Mouse (Mus musculus) neural tube, embryonic 11.5 days (tissue): Measurements from ENCODE around the gene Tomm20. TPM values are rescaled to one million over a fixed set of nuclear protein-coding genes. Genes with fewer than 3 reads are reported as not detected.

Source experiments
- ATAC-seq: fragments of 200-750 bp; cut with Nextera tagmentation; 2 replicates; pipeline ENCODE4 v1.8.0; 2017; ENCODE audit warnings: moderate number of reproducible peaks, mild to moderate bottlenecking, moderate TSS enrichment, moderate library complexity; ENCODE audit not compliant: insufficient read depth, low FRiP score, low TSS enrichment
- DNase-seq: peaks from one replicate; pipeline ENCODE4 v3.0.0-alpha.2; 2015; ENCODE audit warnings: low spot score
- H3K27ac ChIP-seq: fragments of 300-500 bp; sonication (generic); 2 replicates; pipeline ENCODE4 v1.5.1; 2014; ENCODE audit warnings: low read depth, mild to moderate bottlenecking, low read length
- H3K27me3 ChIP-seq: fragments of 300-500 bp; sonication (generic); 2 replicates; pipeline ENCODE4 v1.6.1; 2014; ENCODE audit warnings: mild to moderate bottlenecking, low read length, mixed read lengths; ENCODE audit not compliant: control insufficient read depth, insufficient read depth
- H3K36me3 ChIP-seq: fragments of 300-500 bp; sonication (generic); 2 replicates; pipeline ENCODE4 v1.6.1; 2014; ENCODE audit warnings: mild to moderate bottlenecking, low read length, moderate library complexity, mixed read lengths; ENCODE audit not compliant: control insufficient read depth, insufficient read depth
- H3K4me1 ChIP-seq: fragments of 300-500 bp; sonication (generic); 2 replicates; pipeline ENCODE4 v1.6.1; 2014; ENCODE audit warnings: low read length, mixed read lengths; ENCODE audit not compliant: control insufficient read depth, insufficient read depth
- H3K4me2 ChIP-seq: fragments of 300-500 bp; sonication (generic); 2 replicates; pipeline ENCODE4 v1.6.1; 2014; ENCODE audit warnings: low read depth, mild to moderate bottlenecking, moderate library complexity
- H3K4me3 ChIP-seq: fragments of 300-500 bp; sonication (generic); 2 replicates; pipeline ENCODE4 v1.5.1; 2014; ENCODE audit warnings: low read depth, low read length
- H3K9ac ChIP-seq: fragments of 300-500 bp; sonication (generic); 2 replicates; pipeline ENCODE4 v1.6.1; 2014; ENCODE audit warnings: mild to moderate bottlenecking, low read length
- H3K9me3 ChIP-seq: fragments of 300-500 bp; sonication (generic); 2 replicates; pipeline ENCODE4 v1.6.1; 2016; ENCODE audit warnings: low read length; ENCODE audit not compliant: control insufficient read depth
- WGBS: fragments of 180-500 bp; shearing (Covaris S2); extraction: QIAGEN DNeasy Blood & Tissue Kit; methylation state at CpG from one replicate; pipeline ENCODE4 v1.1.7; 2014; 5-methylcytosine and 5-hydroxymethylcytosine counted together
- polyA plus RNA-seq: library from polyadenylated mRNA; unstranded; fragments of >200 nt; fragmentation: Nextera tagmentation; extraction: Ambion mirVana; gene quantifications from 2 replicates; pipeline ENCODE4 v1.2.1, GENCODE M21; 2014

Tomm20 gene
- polyA plus RNA-seq, 1 experiment from 2014 or later, result 225 TPM

DNA sequence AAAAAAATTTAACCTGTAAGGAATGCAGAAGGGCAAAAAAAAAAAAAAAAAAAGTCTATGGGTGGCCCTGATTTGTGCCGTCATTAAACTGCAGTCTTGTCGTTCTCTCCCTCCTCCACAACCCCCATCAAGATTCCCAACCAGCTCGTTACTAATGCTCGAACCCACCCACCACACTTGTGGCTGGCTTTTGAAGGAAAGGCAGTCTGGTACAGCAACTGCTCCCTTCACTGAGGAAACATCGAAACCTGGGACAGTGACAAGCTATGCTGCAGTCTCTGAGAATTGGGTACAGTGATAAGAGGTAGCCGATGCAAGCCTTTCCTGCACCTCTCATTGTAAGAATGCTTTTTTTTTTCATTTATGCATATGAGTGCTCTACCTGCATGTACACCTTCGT is 800 bp upstream of the Tomm20 start:
- Histone ChIP-seq H3K27ac (no peak overlapping the region), H3K4me3 (no peak overlapping the region), H3K27me3 (no peaks in the 10 kb centered on the region), H3K36me3 (no peaks in the 10 kb centered on the region), H3K9me3 (no peaks in the 10 kb centered on the region), H3K4me1 (peaks cover 3% of the 10 kb centered on the region; the same call in 1 of the 2 replicates), H3K9ac (no peak overlapping the region), H3K4me2 (no peak overlapping the region)
- 82% methylated on average over 7 of the region's 7 CpGs for WGBS
- ATAC-seq (no peak), DNase-seq (no peak)

DNA sequence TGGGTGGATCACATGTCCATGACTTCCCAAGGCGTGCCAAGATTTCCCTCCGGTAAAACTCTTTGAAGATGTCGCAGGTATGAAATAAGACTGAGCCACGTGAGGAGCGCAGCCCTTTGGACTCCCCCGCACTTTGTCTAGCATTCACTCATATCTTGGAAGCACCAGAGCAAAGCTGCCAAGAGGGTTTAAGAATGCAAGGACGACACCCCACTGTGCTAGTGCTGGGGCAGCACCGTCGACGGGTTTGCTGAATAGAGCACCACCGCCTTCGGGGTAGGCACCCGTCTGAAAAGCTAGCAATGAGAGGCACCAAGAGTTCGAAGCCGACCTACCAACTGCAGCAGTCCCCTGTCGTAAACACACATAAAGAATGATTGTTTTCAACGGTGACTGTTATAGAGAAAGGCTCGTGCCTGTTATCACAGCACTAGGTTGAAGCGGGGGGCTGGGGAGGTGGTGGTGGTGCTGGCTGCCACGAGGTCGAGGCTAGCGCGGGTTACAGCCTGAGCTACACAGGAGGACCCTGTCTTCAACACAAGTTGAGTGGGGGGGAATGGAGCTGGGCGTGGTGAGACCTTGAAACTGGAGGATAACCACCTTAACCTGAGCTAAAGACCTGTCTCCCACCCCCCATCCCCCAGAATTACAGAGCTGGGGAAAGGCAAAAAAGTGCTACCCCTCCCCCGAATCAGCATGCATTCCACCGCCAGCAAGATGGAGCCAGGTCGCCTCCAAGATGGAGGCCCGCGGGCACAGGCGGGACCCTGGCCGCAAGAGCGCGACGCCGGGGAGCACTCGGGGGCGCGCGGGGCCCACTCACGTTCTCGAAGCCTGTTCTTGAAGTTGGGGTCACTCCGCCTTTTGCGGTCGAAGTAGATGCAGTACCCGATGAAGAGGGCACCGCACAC is 608 bp downstream of the Tomm20 start:
- WGBS, result under 1% methylated on average over 41 of the region's 46 CpGs
- peak overlapping the region; percentile 75 for H3K27ac ChIP-seq
- no peaks in the 10 kb centered on the region for H3K9me3 ChIP-seq
- ATAC-seq, result peak; percentile 63
- peak; percentile 73 for DNase-seq
- peak overlapping the region; percentile 88 for H3K4me2 ChIP-seq
- H3K4me3 ChIP-seq, result peak overlapping the region; percentile 79
- no peaks in the 10 kb centered on the region for H3K27me3 ChIP-seq
- H3K4me1 ChIP-seq, result peaks cover 3% of the 10 kb centered on the region; the same call in 1 of the 2 replicates
- peak overlapping the region; percentile 88 for H3K9ac ChIP-seq
- H3K36me3 ChIP-seq, result no peaks in the 10 kb centered on the region

DNA sequence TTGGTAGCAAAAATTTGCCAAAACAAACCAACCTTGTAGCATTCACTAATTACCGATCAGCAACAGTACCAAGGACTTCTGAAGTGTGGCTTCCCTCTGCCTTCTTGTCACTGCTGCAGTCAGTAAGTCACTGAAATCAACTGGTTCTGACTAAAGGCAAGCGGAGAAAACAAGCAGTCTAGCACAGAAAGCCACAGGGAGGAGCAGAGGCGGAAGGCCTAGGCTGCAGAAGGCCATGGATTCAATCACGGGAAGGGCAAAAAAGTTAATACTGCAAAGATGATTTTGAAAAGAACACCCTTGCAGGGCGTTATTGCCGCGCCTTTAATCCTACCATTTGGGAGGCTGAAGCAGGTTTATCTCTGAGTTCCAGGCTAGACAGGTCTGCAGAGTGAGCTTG is 2.1 kb downstream of the Tomm20 start:
- Histone ChIP-seq H3K27ac (no peak overlapping the region), H3K4me1 (peaks cover 3% of the 10 kb centered on the region; the same call in 1 of the 2 replicates), H3K27me3 (no peaks in the 10 kb centered on the region), H3K9me3 (no peaks in the 10 kb centered on the region), H3K4me3 (no peak overlapping the region), H3K4me2 (no peak overlapping the region), H3K9ac (no peak overlapping the region), H3K36me3 (peaks cover 2% of the 10 kb centered on the region; the same call in 1 of the 2 replicates)
- 92% methylated on average over 7 of the region's 7 CpGs for WGBS
- no peak for DNase-seq
- no peak for ATAC-seq

DNA sequence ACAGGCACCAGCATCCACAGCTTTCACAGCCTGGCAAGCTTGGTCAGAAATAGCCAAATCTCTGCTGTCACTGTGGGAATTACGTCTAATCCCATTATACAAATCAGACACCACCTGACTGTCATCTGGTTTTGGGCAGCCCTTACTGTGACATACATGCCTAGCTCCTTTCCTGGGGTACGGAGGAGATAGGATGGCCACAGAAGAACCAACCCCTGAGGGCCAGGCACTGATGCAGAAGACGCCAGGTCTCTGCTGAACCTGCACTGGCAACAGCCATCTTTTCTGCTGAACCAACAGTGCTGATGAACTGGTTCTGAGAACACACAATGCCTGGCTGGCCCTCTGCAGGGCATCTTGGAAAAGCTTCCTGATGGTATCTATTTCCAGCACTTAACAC is 8.3 kb downstream of the Tomm20 start:
- no peaks in the 10 kb centered on the region for H3K9me3 ChIP-seq
- H3K4me2 ChIP-seq, result no peak overlapping the region
- DNase-seq, result no peak
- H3K27me3 ChIP-seq, result no peaks in the 10 kb centered on the region
- H3K4me3 ChIP-seq, result no peak overlapping the region
- no peak overlapping the region for H3K27ac ChIP-seq
- WGBS, result 91% methylated on average over 3 of the region's 3 CpGs
- H3K36me3 ChIP-seq, result peaks cover 13% of the 10 kb centered on the region
- no peak for ATAC-seq
- H3K4me1 ChIP-seq, result no peaks in the 10 kb centered on the region
- no peak overlapping the region for H3K9ac ChIP-seq

DNA sequence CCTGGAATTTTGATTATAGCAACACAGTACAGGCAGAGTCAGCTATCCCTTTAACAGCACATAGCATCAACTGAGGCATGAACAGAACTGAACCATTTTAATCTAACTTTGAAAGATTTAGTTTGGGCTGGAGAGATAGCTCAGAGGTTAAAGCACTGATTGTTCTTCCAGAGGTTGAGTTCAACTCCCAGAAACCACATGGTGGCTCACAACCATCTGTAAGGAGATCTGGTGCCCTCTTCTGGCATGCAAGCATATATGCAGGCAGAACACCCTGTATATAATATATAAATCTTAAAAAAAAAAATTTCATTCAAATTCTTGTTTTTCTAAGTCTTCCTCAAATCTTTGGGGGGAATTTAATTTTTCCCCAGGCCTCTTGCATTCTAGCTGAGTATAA is 9.7 kb downstream of the Tomm20 start:
- Histone ChIP-seq H3K4me2 (no peak overlapping the region), H3K9ac (no peak overlapping the region), H3K27me3 (no peaks in the 10 kb centered on the region), H3K36me3 (peaks cover 13% of the 10 kb centered on the region), H3K4me1 (no peaks in the 10 kb centered on the region), H3K27ac (no peak overlapping the region), H3K9me3 (no peaks in the 10 kb centered on the region), H3K4me3 (no peak overlapping the region)
- DNase-seq (no peak), ATAC-seq (no peak)

DNA sequence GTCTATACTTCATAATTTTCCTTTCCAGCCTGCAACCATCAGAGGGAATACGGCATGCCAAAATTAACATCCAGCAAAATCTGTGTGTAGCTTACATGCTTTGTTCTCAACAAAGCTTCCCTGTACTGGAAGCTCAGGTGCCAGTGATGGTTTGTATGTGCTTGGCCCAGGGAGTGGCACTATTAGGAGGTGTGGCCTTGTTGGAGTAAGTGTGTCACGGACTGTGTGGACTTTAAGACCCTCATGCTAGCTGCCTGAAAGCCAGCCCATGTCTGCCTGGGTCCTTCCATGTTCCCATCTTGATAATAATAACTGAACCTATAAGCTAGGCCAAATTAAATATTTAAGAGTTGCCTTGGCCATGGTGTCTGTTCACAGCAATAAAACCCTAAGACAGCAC is 10.3 kb downstream of the Tomm20 start:
- Histone ChIP-seq H3K27me3 (no peaks in the 10 kb centered on the region), H3K27ac (no peak overlapping the region), H3K9me3 (no peaks in the 10 kb centered on the region), H3K4me1 (no peaks in the 10 kb centered on the region), H3K9ac (no peak overlapping the region), H3K4me2 (no peak overlapping the region), H3K36me3 (peaks cover 13% of the 10 kb centered on the region), H3K4me3 (no peak overlapping the region)
- 100% methylated on average over 2 of the region's 2 CpGs for WGBS
- ATAC-seq (no peak), DNase-seq (no peak)

DNA sequence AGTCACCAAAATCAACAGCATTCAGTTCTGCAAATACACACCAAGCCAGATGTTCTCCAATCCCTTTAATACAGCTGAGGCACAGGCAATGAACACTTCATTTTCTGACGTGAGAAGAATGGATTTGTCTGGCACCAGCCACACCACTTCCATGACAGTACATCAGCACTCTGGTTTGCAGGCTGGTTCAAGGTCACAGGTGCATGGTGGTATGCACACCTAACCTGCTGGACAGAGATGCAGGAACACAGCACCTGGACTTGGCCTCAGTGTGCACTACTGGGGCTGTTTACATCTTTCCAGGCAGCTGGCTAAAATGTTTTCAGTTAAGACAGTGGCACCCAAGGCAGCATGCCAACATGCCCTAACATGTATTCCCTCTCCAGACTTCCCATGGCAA is 13.0 kb downstream of the Tomm20 start:
- Histone ChIP-seq H3K9me3 (no peaks in the 10 kb centered on the region), H3K36me3 (peaks cover 14% of the 10 kb centered on the region), H3K4me2 (no peak overlapping the region), H3K4me1 (no peaks in the 10 kb centered on the region), H3K9ac (no peak overlapping the region), H3K27ac (no peak overlapping the region), H3K4me3 (no peak overlapping the region), H3K27me3 (no peaks in the 10 kb centered on the region)
- DNase-seq (no peak), ATAC-seq (no peak)
- WGBS, result 96% methylated on average over 1 of the region's 1 CpGs

DNA sequence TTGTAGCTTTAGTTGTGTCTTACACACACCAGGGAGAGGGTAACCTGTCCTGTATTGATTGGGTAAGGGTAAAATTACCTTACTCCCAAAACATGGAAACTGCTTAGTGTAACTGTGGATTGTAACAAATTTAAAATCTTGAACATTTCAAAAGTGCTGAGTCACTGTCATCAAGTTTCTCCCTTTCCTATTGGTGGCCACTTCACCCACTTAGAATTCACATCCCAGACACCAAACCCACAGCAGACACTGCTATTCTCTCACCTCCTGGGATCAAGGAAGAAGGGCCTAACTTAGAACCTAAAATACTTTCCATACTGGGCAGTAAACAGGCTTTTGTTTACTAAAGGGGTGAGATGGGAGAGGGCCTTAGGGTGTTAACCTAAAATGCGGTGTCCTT is 13.4 kb downstream of the Tomm20 start:
- Histone ChIP-seq H3K4me3 (no peak overlapping the region), H3K27ac (no peak overlapping the region), H3K9ac (no peak overlapping the region), H3K4me2 (no peak overlapping the region), H3K27me3 (no peaks in the 10 kb centered on the region), H3K4me1 (no peaks in the 10 kb centered on the region), H3K36me3 (peaks cover 13% of the 10 kb centered on the region), H3K9me3 (no peaks in the 10 kb centered on the region)
- WGBS, result 88% methylated on average over 1 of the region's 1 CpGs
- no peak for DNase-seq
- no peak for ATAC-seq

DNA sequence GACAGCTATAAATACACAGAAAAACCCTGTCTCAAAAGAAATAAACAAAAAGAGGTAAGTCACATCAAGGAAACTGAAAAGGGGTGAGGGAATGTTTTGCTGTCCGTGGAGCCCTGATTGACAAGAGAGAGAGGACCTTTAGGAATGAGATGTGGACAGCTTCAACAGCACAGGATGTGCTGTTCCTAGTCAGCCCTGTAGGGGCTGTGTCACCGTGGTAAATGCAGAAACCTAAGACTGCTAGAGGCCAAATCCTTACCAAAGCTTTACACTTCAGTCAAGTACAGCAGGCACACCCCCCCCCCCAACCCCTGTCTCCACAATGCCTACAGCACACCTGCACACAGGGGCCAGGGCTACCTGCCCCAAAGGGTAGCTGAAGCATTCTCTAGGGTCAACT is 13.9 kb downstream of the Tomm20 start:
- Histone ChIP-seq H3K9me3 (no peaks in the 10 kb centered on the region), H3K4me2 (no peak overlapping the region), H3K27ac (no peak overlapping the region), H3K4me1 (no peaks in the 10 kb centered on the region), H3K4me3 (no peak overlapping the region), H3K36me3 (peaks cover 12% of the 10 kb centered on the region), H3K27me3 (no peaks in the 10 kb centered on the region), H3K9ac (no peak overlapping the region)
- WGBS, result 55% methylated on average over 2 of the region's 2 CpGs
- ATAC-seq (no peak), DNase-seq (no peak)
